Mouse (Mus musculus) heart, embryonic 12.5 days (tissue): Measurements from ENCODE around the gene 1110051M20Rik. TPM values are rescaled to one million over a fixed set of nuclear protein-coding genes. Genes with fewer than 3 reads are reported as not detected.

Source experiments
- ATAC-seq: fragments of 200-750 bp; cut with Nextera tagmentation; 2 replicates; pipeline ENCODE4 v1.8.0; 2017; ENCODE audit warnings: moderate TSS enrichment, moderate library complexity; ENCODE audit not compliant: insufficient number of reproducible peaks, low FRiP score
- H3K27ac ChIP-seq: fragments of 300-500 bp; sonication (generic); 2 replicates; pipeline ENCODE4 v1.5.1; 2016; ENCODE audit warnings: mild to moderate bottlenecking, moderate library complexity; ENCODE audit not compliant: poor library complexity, severe bottlenecking
- H3K27me3 ChIP-seq: fragments of 300-500 bp; sonication (generic); replicated peaks from 2 replicates; pipeline ENCODE4 v1.6.1; 2016; ENCODE audit warnings: mild to moderate bottlenecking, moderate library complexity
- H3K36me3 ChIP-seq: fragments of 300-500 bp; sonication (generic); 2 replicates; pipeline ENCODE4 v1.6.1; 2016; ENCODE audit warnings: mild to moderate bottlenecking, moderate library complexity
- H3K4me1 ChIP-seq: fragments of 300-500 bp; sonication (generic); replicated peaks from 2 replicates; pipeline ENCODE4 v1.6.1; 2016; ENCODE audit warnings: mild to moderate bottlenecking
- H3K4me2 ChIP-seq: fragments of 300-500 bp; sonication (generic); 2 replicates; pipeline ENCODE4 v1.6.1; 2016; ENCODE audit warnings: mild to moderate bottlenecking, moderate library complexity
- H3K4me3 ChIP-seq: fragments of 300-500 bp; sonication (generic); 2 replicates; pipeline ENCODE4 v1.5.1; 2016; ENCODE audit warnings: mild to moderate bottlenecking
- H3K9ac ChIP-seq: fragments of 300-500 bp; sonication (generic); 2 replicates; pipeline ENCODE4 v1.6.1; 2016; ENCODE audit warnings: mild to moderate bottlenecking, moderate library complexity
- H3K9me3 ChIP-seq: fragments of 300-500 bp; sonication (generic); replicated peaks from 2 replicates; pipeline ENCODE4 v1.6.1; 2016; ENCODE audit warnings: mild to moderate bottlenecking, moderate library complexity
- WGBS: fragments of 180-500 bp; shearing (Covaris S2); methylation state at CpG from one replicate; pipeline ENCODE4 v1.1.7; 2016; 5-methylcytosine and 5-hydroxymethylcytosine counted together
- polyA plus RNA-seq: library from polyadenylated mRNA; unstranded; fragments of >200 nt; fragmentation: Nextera tagmentation; extraction: Ambion mirVana; gene quantifications from 2 replicates; pipeline ENCODE4 v1.2.1, GENCODE M21; 2016

Gene 1110051M20Rik
- polyA plus RNA-seq, 1 experiment from 2014 or later: 35.7 TPM

- H3K9ac ChIP-seq: no peak overlapping the region
- WGBS: 66% methylated on average over 1 of the region's 1 CpGs
- no peak overlapping the region for H3K27ac ChIP-seq
- H3K4me1 ChIP-seq: no peaks in the 10 kb centered on the region
- no peaks in the 10 kb centered on the region for H3K27me3 ChIP-seq
- no peak overlapping the region for H3K4me2 ChIP-seq
- H3K36me3 ChIP-seq: no peaks in the 10 kb centered on the region
- no peak for ATAC-seq
- H3K9me3 ChIP-seq: no peaks in the 10 kb centered on the region
- no peak overlapping the region for H3K4me3 ChIP-seq
These were observed 120.2 kb downstream of the 1110051M20Rik start for GRCm38 (mm10) chr2:91324346-91324745.

GRCm38 (mm10) chr2:91322490-91322889 lies 122.0 kb downstream of the 1110051M20Rik start:
- ATAC-seq: no peak
- no peak overlapping the region for H3K4me2 ChIP-seq
- no peak overlapping the region for H3K9ac ChIP-seq
- H3K4me3 ChIP-seq: no peak overlapping the region
- no peaks in the 10 kb centered on the region for H3K36me3 ChIP-seq
- WGBS: 80% methylated on average over 4 of the region's 4 CpGs
- no peaks in the 10 kb centered on the region for H3K9me3 ChIP-seq
- no peak overlapping the region for H3K27ac ChIP-seq
- no peaks in the 10 kb centered on the region for H3K27me3 ChIP-seq
- H3K4me1 ChIP-seq: no peaks in the 10 kb centered on the region

- Histone ChIP-seq H3K4me1 (no peaks in the 10 kb centered on the region), H3K4me2 (no peak overlapping the region), H3K9me3 (no peaks in the 10 kb centered on the region), H3K36me3 (no peaks in the 10 kb centered on the region), H3K9ac (no peak overlapping the region), H3K4me3 (no peak overlapping the region), H3K27ac (no peak overlapping the region), H3K27me3 (no peaks in the 10 kb centered on the region)
- ATAC-seq: no peak
- 84% methylated on average over 2 of the region's 2 CpGs for WGBS
These were observed 122.6 kb downstream of the 1110051M20Rik start for GRCm38 (mm10) chr2:91321923-91322322.

- no peak for ATAC-seq
- Histone ChIP-seq H3K36me3 (no peaks in the 10 kb centered on the region), H3K4me1 (no peaks in the 10 kb centered on the region), H3K9ac (no peak overlapping the region), H3K27ac (no peak overlapping the region), H3K4me2 (no peak overlapping the region), H3K4me3 (no peak overlapping the region), H3K9me3 (no peaks in the 10 kb centered on the region), H3K27me3 (no peaks in the 10 kb centered on the region)
- 64% methylated on average over 10 of the region's 10 CpGs for WGBS
These were observed 123.7 kb downstream of the 1110051M20Rik start for GRCm38 (mm10) chr2:91320559-91321529.

- no peaks in the 10 kb centered on the region for H3K9me3 ChIP-seq
- H3K4me1 ChIP-seq: peaks cover 4% of the 10 kb centered on the region; the same call in 1 of the 2 replicates
- no peak overlapping the region for H3K4me3 ChIP-seq
- ATAC-seq: no peak
- no peaks in the 10 kb centered on the region for H3K36me3 ChIP-seq
- H3K4me2 ChIP-seq: no peak overlapping the region
- H3K27ac ChIP-seq: no peak overlapping the region
- H3K27me3 ChIP-seq: no peaks in the 10 kb centered on the region
- WGBS: 62% methylated on average over 7 of the region's 7 CpGs
- H3K9ac ChIP-seq: no peak overlapping the region
These were observed 130.3 kb downstream of the 1110051M20Rik start for GRCm38 (mm10) chr2:91314184-91314583.

GRCm38 (mm10) chr2:91312578-91313311 lies 131.8 kb downstream of the 1110051M20Rik start:
- Histone ChIP-seq H3K27me3 (no peaks in the 10 kb centered on the region), H3K4me3 (no peak overlapping the region), H3K9me3 (no peaks in the 10 kb centered on the region), H3K4me2 (no peak overlapping the region), H3K4me1 (peaks cover 10% of the 10 kb centered on the region), H3K9ac (no peak overlapping the region), H3K27ac (no peak overlapping the region), H3K36me3 (no peaks in the 10 kb centered on the region)
- ATAC-seq: no peak
- 62% methylated on average over 10 of the region's 10 CpGs for WGBS

- Histone ChIP-seq H3K9ac (no peak overlapping the region), H3K4me2 (no peak overlapping the region), H3K27me3 (no peaks in the 10 kb centered on the region), H3K4me3 (no peak overlapping the region), H3K27ac (no peak overlapping the region), H3K36me3 (no peaks in the 10 kb centered on the region), H3K4me1 (peaks cover 13% of the 10 kb centered on the region), H3K9me3 (no peaks in the 10 kb centered on the region)
- WGBS: 78% methylated on average over 3 of the region's 3 CpGs
- no peak for ATAC-seq
These were observed 135.0 kb downstream of the 1110051M20Rik start for GRCm38 (mm10) chr2:91309546-91309945.

GRCm38 (mm10) chr2:91308680-91309079 lies 135.8 kb downstream of the 1110051M20Rik start:
- ATAC-seq: no peak
- H3K4me3 ChIP-seq: no peak overlapping the region
- WGBS: 39% methylated on average over 5 of the region's 5 CpGs

GRCm38 (mm10) chr2:91306589-91306988 lies 137.9 kb downstream of the 1110051M20Rik start:
- no peaks in the 10 kb centered on the region for H3K9me3 ChIP-seq
- peaks cover 19% of the 10 kb centered on the region for H3K4me1 ChIP-seq
- no peaks in the 10 kb centered on the region for H3K36me3 ChIP-seq
- no peaks in the 10 kb centered on the region for H3K27me3 ChIP-seq
- ATAC-seq: no peak
- no peak overlapping the region for H3K27ac ChIP-seq
- H3K9ac ChIP-seq: no peak overlapping the region
- H3K4me2 ChIP-seq: no peak overlapping the region
- no peak overlapping the region for H3K4me3 ChIP-seq

More at GRCm38 (mm10) chr2:91308680-91309079, 135.8 kb downstream of the 1110051M20Rik start:
- Histone ChIP-seq H3K9me3 (no peaks in the 10 kb centered on the region), H3K9ac (no peak overlapping the region), H3K4me1 (peaks cover 13% of the 10 kb centered on the region), H3K4me2 (no peak overlapping the region), H3K27ac (no peak overlapping the region), H3K36me3 (no peaks in the 10 kb centered on the region), H3K27me3 (no peaks in the 10 kb centered on the region)

GRCm38 (mm10) chr2:91305926-91306325 lies 138.6 kb downstream of the 1110051M20Rik start:
- H3K27me3 ChIP-seq: no peaks in the 10 kb centered on the region
- no peak for ATAC-seq
- 90% methylated on average over 9 of the region's 9 CpGs for WGBS
- no peak overlapping the region for H3K27ac ChIP-seq
- H3K4me3 ChIP-seq: no peak overlapping the region
- no peak overlapping the region for H3K9ac ChIP-seq
- H3K4me2 ChIP-seq: no peak overlapping the region
- H3K36me3 ChIP-seq: no peaks in the 10 kb centered on the region
- H3K9me3 ChIP-seq: no peaks in the 10 kb centered on the region
- peaks cover 19% of the 10 kb centered on the region for H3K4me1 ChIP-seq

- H3K9me3 ChIP-seq: no peaks in the 10 kb centered on the region
- 50% methylated on average over 3 of the region's 3 CpGs for WGBS
- H3K9ac ChIP-seq: no peak overlapping the region
- no peaks in the 10 kb centered on the region for H3K27me3 ChIP-seq
- H3K4me1 ChIP-seq: peaks cover 21% of the 10 kb centered on the region
- ATAC-seq: no peak
- no peak overlapping the region for H3K27ac ChIP-seq
- no peak overlapping the region for H3K4me2 ChIP-seq
- no peak overlapping the region for H3K4me3 ChIP-seq
- no peaks in the 10 kb centered on the region for H3K36me3 ChIP-seq
These were observed 141.7 kb downstream of the 1110051M20Rik start for GRCm38 (mm10) chr2:91302845-91303244.
